Mouse (Mus musculus) E14TG2a.4 (cell line): ENCODE measurements around the gene Cd33.

Experiments
- CTCF ChIP-seq: conservative IDR thresholded peaks from 2 replicates; pipeline ENCODE4 v1.5.1; 2014; ENCODE audit warnings: low read length
- NANOG ChIP-seq: IDR thresholded peaks from 2 replicates; pipeline ENCODE4 v1.6.1; 2014; ENCODE audit warnings: borderline replicate concordance, low read length, mixed read lengths
- POU5F1 ChIP-seq: IDR thresholded peaks from 2 replicates; pipeline ENCODE4 v1.6.1; 2014; ENCODE audit warnings: low read length, borderline replicate concordance

- TF ChIP-seq CTCF (no peak), POU5F1 (no peak), NANOG (no peak)
Observed at GRCm38 (mm10) chr7:43532936-43533505, 11.2 kb downstream of the Cd33 start.
